Mouse (Mus musculus): Measurements from ENCODE around the gene Cysrt1. TPM values are rescaled to one million over a fixed set of nuclear protein-coding genes. Genes with fewer than 3 reads are reported as not detected.

Cysrt1 gene
- polyA plus RNA-seq, 1 experiment, result not detected

- Histone ChIP-seq H3K4me1 (ENCODE audit: control insufficient read depth, insufficient read depth, low read length) (peaks cover 47% of the 10 kb centered on the region), H3K27ac (ENCODE audit: insufficient read depth, low read depth, low read length) (no peak overlapping the region), H3K4me3 (ENCODE audit: insufficient read depth, low read depth, low read length) (no peak overlapping the region)
- TF ChIP-seq POLR2A (IDR thresholded peaks at IDR 0.05; ENCODE audit: insufficient read depth, low read depth, low read length), result no peak
- TF ChIP-seq CTCF (IDR thresholded peaks at IDR 0.05; ENCODE audit: insufficient read depth, low read depth, low read length), result no peak
- WGBS, result 33% methylated on average over 7 of the region's 7 CpGs
These were observed 44.8 kb upstream of the Cysrt1 start for GRCm38 (mm10) chr2:25286837-25287636.

- 76% methylated on average over 1 of the region's 1 CpGs for WGBS
- H3K27ac ChIP-seq (ENCODE audit: insufficient read depth, low read depth, low read length), result no peak overlapping the region
- no peak overlapping the region for H3K4me3 ChIP-seq (ENCODE audit: insufficient read depth, low read depth, low read length)
- peaks cover 40% of the 10 kb centered on the region for H3K4me1 ChIP-seq (ENCODE audit: control insufficient read depth, insufficient read depth, low read length)
- TF ChIP-seq CTCF (IDR thresholded peaks at IDR 0.05; ENCODE audit: insufficient read depth, low read depth, low read length) (no peak), POLR2A (IDR thresholded peaks at IDR 0.05; ENCODE audit: insufficient read depth, low read depth, low read length) (no peak)
These were observed 44.1 kb upstream of the Cysrt1 start for GRCm38 (mm10) chr2:25286314-25286713.

GRCm38 (mm10) chr2:25285551-25285950, 43.3 kb upstream of the Cysrt1 start:
- Histone ChIP-seq H3K4me1 (ENCODE audit: control insufficient read depth, insufficient read depth, low read length) (peaks cover 32% of the 10 kb centered on the region), H3K4me3 (ENCODE audit: insufficient read depth, low read depth, low read length) (no peak overlapping the region), H3K27ac (ENCODE audit: insufficient read depth, low read depth, low read length) (no peak overlapping the region)
- 76% methylated on average over 2 of the region's 2 CpGs for WGBS
- no peak for TF ChIP-seq CTCF (IDR thresholded peaks at IDR 0.05; ENCODE audit: insufficient read depth, low read depth, low read length)
- no peak for TF ChIP-seq POLR2A (IDR thresholded peaks at IDR 0.05; ENCODE audit: insufficient read depth, low read depth, low read length)

- TF ChIP-seq POLR2A (IDR thresholded peaks at IDR 0.05; ENCODE audit: insufficient read depth, low read depth, low read length) (no peak), CTCF (IDR thresholded peaks at IDR 0.05; ENCODE audit: insufficient read depth, low read depth, low read length) (0 out of 2 replicates have a peak, but pooled peaks have one; percentile 20)
- H3K27ac ChIP-seq (ENCODE audit: insufficient read depth, low read depth, low read length), result no peak overlapping the region
- H3K4me1 ChIP-seq (ENCODE audit: control insufficient read depth, insufficient read depth, low read length), result no peaks in the 10 kb centered on the region
- WGBS, result 55% methylated on average over 13 of the region's 13 CpGs
- H3K4me3 ChIP-seq (ENCODE audit: insufficient read depth, low read depth, low read length), result no peak overlapping the region
These were observed 37.0 kb upstream of the Cysrt1 start for GRCm38 (mm10) chr2:25278928-25279882.

- no peak for TF ChIP-seq POLR2A (IDR thresholded peaks at IDR 0.05; ENCODE audit: insufficient read depth, low read depth, low read length)
- Histone ChIP-seq H3K27ac (ENCODE audit: insufficient read depth, low read depth, low read length) (no peak overlapping the region), H3K4me1 (ENCODE audit: control insufficient read depth, insufficient read depth, low read length) (peaks cover 18% of the 10 kb centered on the region), H3K4me3 (ENCODE audit: insufficient read depth, low read depth, low read length) (peak overlapping the region; percentile 53)
- 34% methylated on average over 16 of the region's 16 CpGs for WGBS
These were observed 30.8 kb upstream of the Cysrt1 start for GRCm38 (mm10) chr2:25273010-25273409.

GRCm38 (mm10) chr2:25272515-25272914, 30.3 kb upstream of the Cysrt1 start:
- no peak overlapping the region for H3K27ac ChIP-seq (ENCODE audit: insufficient read depth, low read depth, low read length)
- H3K4me3 ChIP-seq (ENCODE audit: insufficient read depth, low read depth, low read length), result peak overlapping the region; percentile 53
- peaks cover 18% of the 10 kb centered on the region for H3K4me1 ChIP-seq (ENCODE audit: control insufficient read depth, insufficient read depth, low read length)
- WGBS, result under 1% methylated on average over 29 of the region's 29 CpGs
- TF ChIP-seq POLR2A (IDR thresholded peaks at IDR 0.05; ENCODE audit: insufficient read depth, low read depth, low read length) (no peak; the same call in 1 of the 2 replicates), CTCF (IDR thresholded peaks at IDR 0.05; ENCODE audit: insufficient read depth, low read depth, low read length) (0 out of 2 replicates have a peak, but pooled peaks have one; percentile 4)

- under 1% methylated on average over 55 of the region's 55 CpGs for whole genome bisulfite sequencing
- TF ChIP-seq CTCF (IDR thresholded peaks at IDR 0.05; ENCODE audit: insufficient read depth, low read depth, low read length), result no peak
- peak; percentile 79 for TF ChIP-seq POLR2A (IDR thresholded peaks at IDR 0.05; ENCODE audit: insufficient read depth, low read depth, low read length)
- Histone ChIP-seq H3K4me3 (ENCODE audit: insufficient read depth, low read depth, low read length) (peak within 1 kb of the TSS; percentile 53), H3K27ac (ENCODE audit: insufficient read depth, low read depth, low read length) (no peak within 1 kb of the TSS), H3K4me1 (ENCODE audit: control insufficient read depth, insufficient read depth, low read length) (peaks cover 21% of the 10 kb centered on the region)
These were observed 29.7 kb upstream of the Cysrt1 start, which contains the start of the genes Ssna1 and Anapc2 for GRCm38 (mm10) chr2:25271827-25272511. Gene Ssna1, minus strand, starts transcription at chr2:25272438. Gene Anapc2, plus strand, starts transcription at chr2:25272478.

- Histone ChIP-seq H3K4me3 (ENCODE audit: insufficient read depth, low read depth, low read length) (no peak overlapping the region), H3K27ac (ENCODE audit: insufficient read depth, low read depth, low read length) (no peak overlapping the region), H3K4me1 (ENCODE audit: control insufficient read depth, insufficient read depth, low read length) (peaks cover 41% of the 10 kb centered on the region)
- TF ChIP-seq POLR2A (IDR thresholded peaks at IDR 0.05; ENCODE audit: insufficient read depth, low read depth, low read length) (no peak), CTCF (IDR thresholded peaks at IDR 0.05; ENCODE audit: insufficient read depth, low read depth, low read length) (no peak)
- WGBS, result 75% methylated on average over 4 of the region's 4 CpGs
These were observed 25.6 kb upstream of the Cysrt1 start for GRCm38 (mm10) chr2:25267746-25268309.
